Mouse (Mus musculus) forebrain, postnatal 0 days (tissue): ENCODE data around the gene Fkbpl. TPM values are rescaled to one million over a fixed set of nuclear protein-coding genes. Genes with fewer than 3 reads are reported as not detected.
A peak's percentile ranks its signal among the peaks of the same experiment; 100 is the strongest.

ENCODE experiments used
- ATAC-seq: fragments of 200-750 bp; cut with Nextera tagmentation; 2 replicates; pipeline ENCODE4 v1.8.0; 2017; ENCODE audit warnings: mild to moderate bottlenecking, moderate library complexity
- DNase-seq: peaks from one replicate; pipeline ENCODE4 v3.0.0-alpha.2; 2015
- H3K27ac ChIP-seq: fragments of 300-500 bp; sonication (generic); 2 replicates; pipeline ENCODE4 v1.5.1; 2014; ENCODE audit warnings: low read depth, mild to moderate bottlenecking, antibody characterized with exemption, low read length, moderate library complexity, mixed read lengths
- H3K27me3 ChIP-seq: fragments of 300-500 bp; sonication (generic); 2 replicates; pipeline ENCODE4 v1.6.1; 2014; ENCODE audit warnings: mild to moderate bottlenecking, low read length, mixed read lengths; ENCODE audit not compliant: insufficient read depth
- H3K36me3 ChIP-seq: fragments of 300-500 bp; sonication (generic); 2 replicates; pipeline ENCODE4 v1.6.1; 2014; ENCODE audit warnings: mild to moderate bottlenecking, moderate library complexity; ENCODE audit not compliant: insufficient read depth
- H3K4me1 ChIP-seq: fragments of 300-500 bp; sonication (generic); 2 replicates; pipeline ENCODE4 v1.6.1; 2014; ENCODE audit warnings: antibody characterized with exemption; ENCODE audit not compliant: insufficient read depth
- H3K4me2 ChIP-seq: fragments of 300-500 bp; sonication (generic); 2 replicates; pipeline ENCODE4 v1.6.1; 2014; ENCODE audit warnings: low read depth, mild to moderate bottlenecking, moderate library complexity
- H3K4me3 ChIP-seq: fragments of 300-500 bp; sonication (generic); 2 replicates; pipeline ENCODE4 v1.5.1; 2014; ENCODE audit warnings: low read depth, low read length, mixed read lengths
- H3K9ac ChIP-seq: fragments of 300-500 bp; sonication (generic); 2 replicates; pipeline ENCODE4 v1.6.1; 2014; ENCODE audit warnings: mild to moderate bottlenecking
- H3K9me3 ChIP-seq: fragments of 300-500 bp; sonication (generic); 2 replicates; pipeline ENCODE4 v1.6.1; 2016; ENCODE audit warnings: low read length
- CTCF ChIP-seq: sonication (generic); IDR thresholded peaks from 2 replicates; pipeline ENCODE4 v1.5.1; 2016; ENCODE audit warnings: antibody characterized with exemption, control low read depth, low read depth
- WGBS: fragments of 180-500 bp; shearing (Covaris S2); extraction: QIAGEN DNeasy Blood & Tissue Kit; methylation state at CpG from one replicate; pipeline ENCODE4 v1.1.7; 2014; 5-methylcytosine and 5-hydroxymethylcytosine counted together
- polyA plus RNA-seq: library from polyadenylated mRNA; unstranded; fragments of >200 nt; fragmentation: Nextera tagmentation; extraction: Ambion mirVana; gene quantifications from 2 replicates; pipeline ENCODE4 v1.2.1, GENCODE M21; 2015
- total RNA-seq: library from RNA; depleted of rRNA; stranded (reverse); fragments of >200 nt; gene quantifications from 2 replicates; pipeline ENCODE4 v1.2.3, GENCODE M21; 2014

Gene Fkbpl
- total and polyA plus RNA-seq, 2 experiments from 2014 or later: 9.6 to 11.4 TPM

DNA sequence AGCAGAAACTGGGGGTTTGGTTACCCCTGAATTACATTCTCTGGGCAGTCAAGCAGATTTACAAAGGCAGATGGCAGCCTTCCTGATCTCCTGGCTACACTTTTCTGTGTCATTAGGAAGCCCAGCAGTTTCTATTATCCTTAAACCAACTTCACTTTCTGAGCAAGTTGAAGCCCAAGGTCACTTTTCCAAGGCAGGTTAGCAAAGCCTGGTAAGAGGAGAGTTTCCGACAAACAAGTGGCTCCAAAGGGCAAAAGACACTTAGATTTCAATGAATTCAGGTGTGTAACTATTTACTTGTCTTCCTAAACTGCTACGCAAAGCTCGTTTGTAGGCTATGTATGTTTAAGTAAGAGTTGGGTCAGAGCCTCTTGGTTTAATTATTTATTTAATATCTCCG, 1.2 kb upstream of the Fkbpl start:
- Histone ChIP-seq H3K4me2 (no peak overlapping the region), H3K4me3 (no peak overlapping the region), H3K4me1 (peaks cover 17% of the 10 kb centered on the region), H3K9me3 (no peaks in the 10 kb centered on the region), H3K27me3 (no peaks in the 10 kb centered on the region), H3K9ac (no peak overlapping the region), H3K36me3 (no peaks in the 10 kb centered on the region), H3K27ac (no peak overlapping the region)
- ATAC-seq: no peak
- WGBS: 93% methylated on average over 4 of the region's 4 CpGs
- no peak for TF ChIP-seq CTCF
- DNase-seq: no peak

DNA sequence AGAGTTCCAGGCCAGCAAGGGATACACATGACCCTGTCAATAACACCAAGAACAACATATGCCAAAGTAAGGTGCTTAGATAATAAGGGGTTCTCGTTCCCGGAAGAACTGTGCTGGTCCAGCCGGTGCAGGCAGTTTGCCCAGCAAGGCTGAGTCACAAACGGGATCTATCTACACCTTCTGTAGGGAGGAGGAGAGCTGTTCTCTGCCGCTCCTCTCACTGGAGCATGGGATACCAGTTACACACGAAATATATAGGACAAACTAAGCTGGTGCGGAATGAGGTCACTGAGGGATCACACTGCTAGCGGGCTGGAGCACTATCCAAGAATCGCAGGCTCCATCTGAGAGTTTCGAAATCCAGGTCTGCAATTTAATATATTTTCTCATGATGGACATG, 620 bp upstream of the Fkbpl start:
- Histone ChIP-seq H3K36me3 (0 out of 2 replicates have a peak, but pooled peaks cover 5% of the 10 kb centered on the region), H3K4me2 (no peak overlapping the region), H3K9me3 (no peaks in the 10 kb centered on the region), H3K4me1 (peaks cover 17% of the 10 kb centered on the region), H3K27me3 (no peaks in the 10 kb centered on the region), H3K4me3 (no peak overlapping the region), H3K27ac (0 out of 2 replicates have a peak overlapping the region, but pooled peaks have one; percentile 2), H3K9ac (no peak overlapping the region)
- WGBS: 86% methylated on average over 10 of the region's 10 CpGs
- DNase-seq (no peak), ATAC-seq (no peak)
- TF ChIP-seq CTCF: no peak

DNA sequence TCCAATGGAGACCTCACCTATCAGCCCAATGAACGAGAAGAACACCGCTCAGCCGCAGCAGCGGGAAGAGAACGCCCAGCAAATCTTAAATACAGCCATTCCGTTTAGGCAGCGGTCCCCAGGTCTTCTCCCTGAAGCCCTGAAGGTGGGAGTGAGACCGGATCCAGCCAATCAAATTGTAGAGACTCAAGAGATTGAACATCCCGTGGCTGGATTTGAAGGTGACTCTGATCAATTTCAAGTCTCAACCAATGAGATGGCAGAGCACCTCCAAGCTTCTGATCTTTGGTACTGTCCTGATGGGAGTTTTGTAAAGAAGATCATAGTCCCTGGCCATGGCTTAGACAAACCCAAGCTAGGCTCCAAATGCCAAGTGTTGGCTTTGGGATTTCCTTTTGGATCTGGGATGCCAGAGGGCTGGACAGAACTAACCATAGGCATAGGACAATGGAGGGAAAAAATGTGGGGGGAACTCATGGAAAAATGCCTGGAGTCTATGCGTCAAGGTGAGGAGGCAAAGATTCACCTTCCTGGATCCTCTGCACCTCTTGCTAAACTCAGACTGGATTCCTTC, 779 bp downstream of the Fkbpl start:
- Histone ChIP-seq H3K4me3 (peak overlapping the region; percentile 52), H3K9ac (peak overlapping the region; percentile 55), H3K36me3 (peaks cover 18% of the 10 kb centered on the region), H3K27ac (peak overlapping the region; percentile 74; the same call in 1 of the 2 replicates), H3K9me3 (no peaks in the 10 kb centered on the region), H3K4me2 (peak overlapping the region; percentile 60), H3K4me1 (peaks cover 17% of the 10 kb centered on the region), H3K27me3 (no peaks in the 10 kb centered on the region)
- TF ChIP-seq CTCF: no peak
- DNase-seq (no peak), ATAC-seq (no peak)
- WGBS: 47% methylated on average over 10 of the region's 10 CpGs

DNA sequence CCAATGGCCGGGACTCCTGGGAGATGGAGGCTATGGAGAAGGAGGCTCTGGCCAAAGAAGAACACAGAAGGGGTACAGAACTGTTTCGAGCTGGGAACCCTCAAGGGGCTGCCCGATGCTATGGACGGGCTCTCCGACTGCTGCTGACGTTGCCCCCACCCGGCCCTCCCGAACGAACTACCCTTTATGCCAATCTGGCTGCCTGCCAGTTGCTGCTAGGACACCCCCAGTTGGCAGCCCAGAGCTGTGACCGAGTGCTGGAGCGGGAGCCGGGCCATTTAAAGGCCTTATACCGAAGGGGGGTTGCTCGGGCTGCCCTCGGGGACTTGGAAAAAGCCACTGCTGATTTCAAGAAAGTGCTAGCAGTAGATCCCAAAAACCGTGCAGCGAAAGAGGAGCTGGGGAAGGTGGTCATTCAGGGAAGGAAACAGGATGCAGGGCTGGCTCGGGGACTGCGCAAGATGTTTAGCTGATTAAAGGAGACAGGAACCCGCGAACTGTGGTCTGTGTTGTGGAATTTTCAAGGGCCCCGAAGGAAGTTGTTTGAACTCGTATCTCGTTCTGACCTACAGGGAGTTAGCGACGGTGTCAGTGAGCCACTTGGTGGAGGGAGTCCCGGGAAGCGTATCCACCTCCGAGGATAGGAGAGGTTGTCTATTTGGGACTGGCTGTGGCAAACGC, 1.4 kb downstream of the Fkbpl start:
- DNase-seq: no peak
- H3K9me3 ChIP-seq: no peaks in the 10 kb centered on the region
- no peak overlapping the region for H3K9ac ChIP-seq
- H3K27ac ChIP-seq: no peak overlapping the region
- TF ChIP-seq CTCF: no peak
- peaks cover 24% of the 10 kb centered on the region for H3K36me3 ChIP-seq
- no peak overlapping the region for H3K4me3 ChIP-seq
- peaks cover 17% of the 10 kb centered on the region for H3K4me1 ChIP-seq
- H3K27me3 ChIP-seq: no peaks in the 10 kb centered on the region
- H3K4me2 ChIP-seq: 0 out of 2 replicates have a peak overlapping the region, but pooled peaks have one; percentile 33
- no peak for ATAC-seq
- 86% methylated on average over 30 of the region's 30 CpGs for WGBS

GRCm38 (mm10) chr17:34646906-34647787, 2.6 kb downstream of the Fkbpl start, which contains the start of gene Atf6b:
Gene Atf6b (plus strand): TSS chr17:34647146.
- peak; percentile 98 for DNase-seq
- peaks cover 17% of the 10 kb centered on the region for H3K4me1 ChIP-seq
- peak; percentile 97 for ATAC-seq
- H3K9ac ChIP-seq: peak within 1 kb of the TSS; percentile 93
- no peak for TF ChIP-seq CTCF
- H3K27ac ChIP-seq: peak within 1 kb of the TSS; percentile 86
- no peaks in the 10 kb centered on the region for H3K9me3 ChIP-seq
- H3K27me3 ChIP-seq: no peaks in the 10 kb centered on the region
- 1% methylated on average over 61 of the region's 66 CpGs for WGBS
- H3K4me3 ChIP-seq: peak within 1 kb of the TSS; percentile 96
- H3K36me3 ChIP-seq: peaks cover 36% of the 10 kb centered on the region
- peak within 1 kb of the TSS; percentile 89 for H3K4me2 ChIP-seq

DNA sequence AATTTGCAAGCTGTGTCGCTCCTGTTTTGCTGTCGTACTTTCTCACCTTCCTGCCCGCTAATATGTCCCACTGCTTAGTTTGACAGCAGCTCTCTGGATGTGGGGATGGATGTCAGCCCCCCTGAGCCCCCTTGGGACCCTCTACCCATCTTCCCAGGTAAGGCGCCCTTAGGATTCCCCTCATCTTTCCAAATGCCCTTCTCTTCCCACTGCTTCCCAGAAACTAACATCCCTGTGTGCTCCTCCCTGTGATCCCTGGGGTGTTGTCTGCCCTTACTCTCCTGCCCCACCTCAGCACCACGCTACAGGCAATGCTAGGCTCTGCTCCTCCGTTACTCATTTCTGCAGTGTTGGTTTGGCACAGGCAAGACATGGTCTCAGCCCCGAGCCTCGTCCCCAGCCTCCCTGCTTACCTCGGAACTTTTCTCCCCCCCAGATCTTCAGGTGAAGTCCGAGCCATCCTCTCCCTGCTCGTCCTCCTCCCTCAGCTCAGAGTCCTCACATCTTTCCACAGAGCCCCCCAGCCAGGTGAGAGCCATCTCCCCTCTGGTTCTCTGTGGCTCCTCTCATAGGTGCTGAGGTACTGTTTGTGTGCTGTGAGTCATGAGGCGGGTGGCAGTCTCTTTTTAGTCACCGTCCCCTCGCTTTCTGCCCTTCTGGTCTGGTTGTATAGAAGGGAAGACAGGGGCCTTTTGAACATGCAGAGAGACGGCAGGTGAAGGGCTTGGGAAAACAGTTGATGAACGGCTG, 3.8 kb downstream of the Fkbpl start:
- H3K9ac ChIP-seq: no peak overlapping the region
- peaks cover 17% of the 10 kb centered on the region for H3K4me1 ChIP-seq
- peak overlapping the region; percentile 96 for H3K4me3 ChIP-seq
- DNase-seq: no peak
- H3K36me3 ChIP-seq: peaks cover 48% of the 10 kb centered on the region
- WGBS: 80% methylated on average over 16 of the region's 16 CpGs
- no peak for TF ChIP-seq CTCF
- H3K9me3 ChIP-seq: no peaks in the 10 kb centered on the region
- H3K4me2 ChIP-seq: peak overlapping the region; percentile 89
- ATAC-seq: no peak
- no peak overlapping the region for H3K27ac ChIP-seq
- H3K27me3 ChIP-seq: no peaks in the 10 kb centered on the region
